Mouse (Mus musculus): ENCODE results near the gene Rps6. TPM values are rescaled to one million over a fixed set of nuclear protein-coding genes. Genes with fewer than 3 reads are reported as not detected.

Gene Rps6
- polyA plus RNA-seq, 1 experiment from 2014 or later, result 410 TPM

GRCm38 (mm10) chr4:86881178-86881577, 24.0 kb upstream of the Rps6 start:
- Histone ChIP-seq H3K27me3 (no peaks in the 10 kb centered on the region), H3K9ac (no peak overlapping the region), H3K4me3 (no peak overlapping the region), H3K4me1 (replicated peaks) (peaks cover 8% of the 10 kb centered on the region), H3K4me2 (no peak overlapping the region), H3K36me3 (no peaks in the 10 kb centered on the region), H3K27ac (no peak overlapping the region), H3K9me3 (replicated peaks) (no peaks in the 10 kb centered on the region)
- WGBS, result 83% methylated on average over 4 of the region's 4 CpGs
- ATAC-seq (replicated peaks; ENCODE audit: insufficient number of reproducible peaks, insufficient read depth, low FRiP score, low read depth), result no peak

GRCm38 (mm10) chr4:86879477-86879876, 22.3 kb upstream of the Rps6 start:
- Histone ChIP-seq H3K9ac (no peak overlapping the region), H3K4me3 (no peak overlapping the region), H3K4me1 (replicated peaks) (peaks cover 2% of the 10 kb centered on the region; the same call in 1 of the 2 replicates), H3K36me3 (no peaks in the 10 kb centered on the region), H3K4me2 (no peak overlapping the region), H3K27me3 (no peaks in the 10 kb centered on the region), H3K9me3 (replicated peaks) (no peaks in the 10 kb centered on the region), H3K27ac (peak overlapping the region; percentile 46; the same call in 1 of the 2 replicates)
- ATAC-seq (replicated peaks; ENCODE audit: insufficient number of reproducible peaks, insufficient read depth, low FRiP score, low read depth), result no peak
- WGBS, result 39% methylated on average over 2 of the region's 2 CpGs

GRCm38 (mm10) chr4:86874146-86874847, 17.1 kb upstream of the Rps6 start, which contains the start of gene Acer2:
TSS of gene Acer2 (plus strand) at chr4:86874396.
- Histone ChIP-seq H3K27me3 (no peaks in the 10 kb centered on the region), H3K4me1 (replicated peaks) (peaks cover 2% of the 10 kb centered on the region; the same call in 1 of the 2 replicates), H3K9ac (peak within 1 kb of the TSS; percentile 70), H3K9me3 (replicated peaks) (no peaks in the 10 kb centered on the region), H3K36me3 (no peaks in the 10 kb centered on the region), H3K27ac (peak within 1 kb of the TSS; percentile 52), H3K4me3 (peak within 1 kb of the TSS; percentile 68), H3K4me2 (peak within 1 kb of the TSS; percentile 93)
- under 1% methylated on average over 59 of the region's 60 CpGs for WGBS
- peak; percentile 95 for ATAC-seq (replicated peaks; ENCODE audit: insufficient number of reproducible peaks, insufficient read depth, low FRiP score, low read depth)

GRCm38 (mm10) chr4:86873072-86873471, 15.9 kb upstream of the Rps6 start:
- Histone ChIP-seq H3K4me1 (replicated peaks) (peaks cover 2% of the 10 kb centered on the region; the same call in 1 of the 2 replicates), H3K9ac (no peak overlapping the region), H3K9me3 (replicated peaks) (no peaks in the 10 kb centered on the region), H3K36me3 (no peaks in the 10 kb centered on the region), H3K4me3 (no peak overlapping the region), H3K27ac (no peak overlapping the region), H3K27me3 (no peaks in the 10 kb centered on the region), H3K4me2 (no peak overlapping the region)
- 60% methylated on average over 4 of the region's 4 CpGs for WGBS
- no peak for ATAC-seq (replicated peaks; ENCODE audit: insufficient number of reproducible peaks, insufficient read depth, low FRiP score, low read depth)

- ATAC-seq (replicated peaks; ENCODE audit: insufficient number of reproducible peaks, insufficient read depth, low FRiP score, low read depth), result no peak
These were observed 14.8 kb upstream of the Rps6 start for GRCm38 (mm10) chr4:86871988-86872387.

GRCm38 (mm10) chr4:86864087-86864486, 6.9 kb upstream of the Rps6 start:
- Histone ChIP-seq H3K4me3 (no peak overlapping the region), H3K9me3 (replicated peaks) (no peaks in the 10 kb centered on the region), H3K4me1 (replicated peaks) (no peaks in the 10 kb centered on the region), H3K27me3 (no peaks in the 10 kb centered on the region), H3K36me3 (no peaks in the 10 kb centered on the region), H3K9ac (no peak overlapping the region), H3K27ac (no peak overlapping the region), H3K4me2 (no peak overlapping the region)
- ATAC-seq (replicated peaks; ENCODE audit: insufficient number of reproducible peaks, insufficient read depth, low FRiP score, low read depth), result no peak
- 76% methylated on average over 5 of the region's 5 CpGs for WGBS

More at GRCm38 (mm10) chr4:86871988-86872387, 14.8 kb upstream of the Rps6 start:
- H3K4me1 ChIP-seq (replicated peaks), result peaks cover 2% of the 10 kb centered on the region; the same call in 1 of the 2 replicates
- H3K4me3 ChIP-seq, result no peak overlapping the region
- no peaks in the 10 kb centered on the region for H3K36me3 ChIP-seq
- H3K27me3 ChIP-seq, result no peaks in the 10 kb centered on the region
- H3K9ac ChIP-seq, result no peak overlapping the region
- no peak overlapping the region for H3K27ac ChIP-seq
- no peaks in the 10 kb centered on the region for H3K9me3 ChIP-seq (replicated peaks)
- no peak overlapping the region for H3K4me2 ChIP-seq

GRCm38 (mm10) chr4:86858070-86858440, 843 bp upstream of the Rps6 start:
- Histone ChIP-seq H3K27me3 (no peaks in the 10 kb centered on the region), H3K27ac (peak overlapping the region; percentile 90; the same call in 1 of the 2 replicates), H3K4me1 (replicated peaks) (peaks cover 10% of the 10 kb centered on the region), H3K36me3 (peaks cover 21% of the 10 kb centered on the region), H3K9ac (peak overlapping the region; percentile 76), H3K4me2 (peak overlapping the region; percentile 83), H3K4me3 (peak overlapping the region; percentile 92), H3K9me3 (replicated peaks) (no peaks in the 10 kb centered on the region)
- ATAC-seq (replicated peaks; ENCODE audit: insufficient number of reproducible peaks, insufficient read depth, low FRiP score, low read depth), result no peak
- WGBS, result 48% methylated on average over 12 of the region's 12 CpGs

- H3K9ac ChIP-seq, result peak overlapping the region; percentile 100
- H3K9me3 ChIP-seq (replicated peaks), result no peaks in the 10 kb centered on the region
- peaks cover 10% of the 10 kb centered on the region for H3K4me1 ChIP-seq (replicated peaks)
- H3K36me3 ChIP-seq, result peaks cover 32% of the 10 kb centered on the region
- peak; percentile 5; the same call in 1 of the 2 replicates for ATAC-seq (replicated peaks; ENCODE audit: insufficient number of reproducible peaks, insufficient read depth, low FRiP score, low read depth)
- H3K4me2 ChIP-seq, result peak overlapping the region; percentile 83
- H3K4me3 ChIP-seq, result peak overlapping the region; percentile 92
- H3K27ac ChIP-seq, result peak overlapping the region; percentile 90
- WGBS, result under 1% methylated on average over 50 of the region's 50 CpGs
- H3K27me3 ChIP-seq, result no peaks in the 10 kb centered on the region
These were observed 704 bp downstream of the Rps6 start for GRCm38 (mm10) chr4:86856304-86857112.

- H3K9me3 ChIP-seq (replicated peaks), result no peaks in the 10 kb centered on the region
- peaks cover 5% of the 10 kb centered on the region for H3K4me1 ChIP-seq (replicated peaks)
- H3K4me3 ChIP-seq, result no peak overlapping the region
- H3K9ac ChIP-seq, result no peak overlapping the region
- H3K27ac ChIP-seq, result no peak overlapping the region
- WGBS, result 83% methylated on average over 4 of the region's 4 CpGs
- H3K4me2 ChIP-seq, result no peak overlapping the region
- H3K27me3 ChIP-seq, result no peaks in the 10 kb centered on the region
- no peak for ATAC-seq (replicated peaks; ENCODE audit: insufficient number of reproducible peaks, insufficient read depth, low FRiP score, low read depth)
- peaks cover 40% of the 10 kb centered on the region for H3K36me3 ChIP-seq
These were observed 4.2 kb downstream of the Rps6 start for GRCm38 (mm10) chr4:86852813-86853590.

- Histone ChIP-seq H3K27me3 (no peaks in the 10 kb centered on the region), H3K9ac (no peak overlapping the region), H3K27ac (0 out of 2 replicates have a peak overlapping the region, but pooled peaks have one; percentile 51), H3K4me2 (no peak overlapping the region), H3K9me3 (replicated peaks) (no peaks in the 10 kb centered on the region), H3K36me3 (peaks cover 45% of the 10 kb centered on the region), H3K4me1 (replicated peaks) (peaks cover 4% of the 10 kb centered on the region), H3K4me3 (no peak overlapping the region)
- WGBS, result 52% methylated on average over 3 of the region's 3 CpGs
- no peak for ATAC-seq (replicated peaks; ENCODE audit: insufficient number of reproducible peaks, insufficient read depth, low FRiP score, low read depth)
These were observed 5.2 kb downstream of the Rps6 start for GRCm38 (mm10) chr4:86852018-86852417.

GRCm38 (mm10) chr4:86851331-86851730, 5.9 kb downstream of the Rps6 start:
- Histone ChIP-seq H3K9ac (no peak overlapping the region), H3K27ac (peak overlapping the region; percentile 51), H3K4me2 (no peak overlapping the region), H3K4me1 (replicated peaks) (peaks cover 4% of the 10 kb centered on the region), H3K36me3 (peaks cover 48% of the 10 kb centered on the region), H3K9me3 (replicated peaks) (no peaks in the 10 kb centered on the region), H3K27me3 (no peaks in the 10 kb centered on the region), H3K4me3 (no peak overlapping the region)
- 64% methylated on average over 2 of the region's 2 CpGs for WGBS
- no peak for ATAC-seq (replicated peaks; ENCODE audit: insufficient number of reproducible peaks, insufficient read depth, low FRiP score, low read depth)
